ENCODE assay signal across 8 mouse cellular contexts in the genomic region with DNA sequence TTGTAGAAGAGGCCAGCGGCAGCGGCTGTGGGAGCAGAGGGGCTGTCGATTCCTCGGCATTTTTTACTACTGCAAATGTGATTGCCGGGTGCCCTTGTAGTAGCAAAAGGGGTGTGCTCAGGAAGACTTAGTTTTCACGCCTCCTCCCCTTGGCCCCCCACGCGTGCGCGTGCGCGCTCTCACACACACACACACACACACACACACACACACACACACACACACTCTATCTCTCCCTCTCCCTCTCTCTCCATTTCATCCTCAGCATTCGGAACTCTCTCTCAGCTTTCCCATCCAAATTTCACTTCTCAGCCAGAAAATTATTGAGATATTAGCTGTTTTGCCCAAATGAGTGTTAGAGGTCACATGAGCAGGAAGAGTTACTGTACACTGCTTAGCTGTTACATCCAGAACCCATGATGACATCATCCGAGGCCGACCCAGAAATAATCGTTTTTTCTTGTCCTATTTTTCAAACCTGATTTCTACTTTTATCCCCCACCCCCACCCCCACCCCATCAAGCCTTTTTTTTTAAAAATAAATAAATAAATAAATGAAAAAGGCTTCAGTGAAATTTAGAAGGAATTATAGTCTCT. TPM values are rescaled to one million over a fixed set of nuclear protein-coding genes. Genes with fewer than 3 reads are reported as not detected.
DNase-seq lines count a peak whose midpoint lies in the region; ATAC-seq and TF ChIP-seq lines count a peak whose summit lies in the region.

No protein-coding gene starts in this region.

- no peak for TF ChIP-seq POLR2A in brain, embryonic 14.5 days (IDR thresholded peaks at IDR 0.05; ENCODE audit: borderline replicate concordance, extremely low read depth, insufficient read depth, insufficient read length, poor library complexity, severe bottlenecking)

- 0 out of 2 replicates have a peak overlapping the region, but pooled peaks have one; percentile 78 for H3K4me2 ChIP-seq in embryonic facial prominence, embryonic 13.5 days
- H3K4me2 ChIP-seq in hindbrain, embryonic 11.5 days (replicated peaks; ENCODE audit: low read depth, low read length): peak overlapping the region; percentile 63
- no peak overlapping the region for H3K4me2 ChIP-seq in liver, embryonic 12.5 days

- TF ChIP-seq CTCF in brain, embryonic 14.5 days (IDR thresholded peaks at IDR 0.05; ENCODE audit: borderline replicate concordance, extremely low read depth, insufficient read depth, insufficient read length): no peak

- H3K9ac ChIP-seq in embryonic facial prominence, embryonic 13.5 days: no peak overlapping the region
- no peak overlapping the region for H3K9ac ChIP-seq in hindbrain, embryonic 11.5 days (ENCODE audit: low read depth, low read length)
- H3K9ac ChIP-seq in liver, embryonic 12.5 days: no peak overlapping the region

- no peak overlapping the region for H3K27ac ChIP-seq in embryonic facial prominence, embryonic 13.5 days
- H3K27ac ChIP-seq in embryonic facial prominence, embryonic 10.5 days (replicated peaks): no peak overlapping the region
- peak overlapping the region; percentile 32; the same call in 1 of the 2 replicates for H3K27ac ChIP-seq in hindbrain, embryonic 11.5 days (ENCODE audit: low read depth, low read length)
- no peak overlapping the region; the same call in 1 of the 2 replicates for H3K27ac ChIP-seq in midbrain, embryonic 10.5 days (replicated peaks)
- H3K27ac ChIP-seq in liver, embryonic 12.5 days: no peak overlapping the region

- WGBS in embryonic facial prominence, embryonic 13.5 days: 74% methylated on average over 16 of the region's 16 CpGs
- 73% methylated on average over 16 of the region's 16 CpGs for WGBS in embryonic facial prominence, embryonic 10.5 days
- WGBS in hindbrain, embryonic 11.5 days: 66% methylated on average over 16 of the region's 16 CpGs
- 68% methylated on average over 16 of the region's 16 CpGs for WGBS in midbrain, embryonic 10.5 days
- 84% methylated on average over 16 of the region's 16 CpGs for WGBS in liver, embryonic 12.5 days (ENCODE audit: insufficient replicate concordance)

- H3K4me1 ChIP-seq in embryonic facial prominence, embryonic 13.5 days: peaks cover 11% of the 10 kb centered on the region
- peaks cover 20% of the 10 kb centered on the region for H3K4me1 ChIP-seq in embryonic facial prominence, embryonic 10.5 days
- H3K4me1 ChIP-seq in hindbrain, embryonic 11.5 days (replicated peaks; ENCODE audit: control insufficient read depth, insufficient read depth, low read length): 0 out of 2 replicates have a peak, but pooled peaks cover 5% of the 10 kb centered on the region
- H3K4me1 ChIP-seq in midbrain, embryonic 10.5 days: peaks cover 35% of the 10 kb centered on the region
- H3K4me1 ChIP-seq in liver, embryonic 12.5 days: peaks cover 7% of the 10 kb centered on the region; the same call in 1 of the 2 replicates

- H3K36me3 ChIP-seq in embryonic facial prominence, embryonic 13.5 days: no peaks in the 10 kb centered on the region
- no peaks in the 10 kb centered on the region for H3K36me3 ChIP-seq in embryonic facial prominence, embryonic 10.5 days (replicated peaks)
- no peaks in the 10 kb centered on the region for H3K36me3 ChIP-seq in hindbrain, embryonic 11.5 days (ENCODE audit: control insufficient read depth, insufficient read depth, low read length)
- H3K36me3 ChIP-seq in midbrain, embryonic 10.5 days: no peaks in the 10 kb centered on the region
- peaks cover 87% of the 10 kb centered on the region for H3K36me3 ChIP-seq in liver, embryonic 12.5 days

- H3K4me3 ChIP-seq in embryonic facial prominence, embryonic 13.5 days: no peak overlapping the region
- no peak overlapping the region; the same call in 1 of the 2 replicates for H3K4me3 ChIP-seq in embryonic facial prominence, embryonic 10.5 days
- H3K4me3 ChIP-seq in hindbrain, embryonic 11.5 days (ENCODE audit: low read depth, low read length): peak overlapping the region; percentile 43
- peak overlapping the region; percentile 60 for H3K4me3 ChIP-seq in midbrain, embryonic 10.5 days
- H3K4me3 ChIP-seq in liver, embryonic 12.5 days: no peak overlapping the region

- peaks cover 13% of the 10 kb centered on the region for H3K27me3 ChIP-seq in embryonic facial prominence, embryonic 13.5 days
- peaks cover 38% of the 10 kb centered on the region for H3K27me3 ChIP-seq in embryonic facial prominence, embryonic 10.5 days (replicated peaks; ENCODE audit: low read depth, poor library complexity, severe bottlenecking)
- no peaks in the 10 kb centered on the region for H3K27me3 ChIP-seq in hindbrain, embryonic 11.5 days (ENCODE audit: control insufficient read depth, insufficient read depth, low read length)
- peaks cover 14% of the 10 kb centered on the region for H3K27me3 ChIP-seq in midbrain, embryonic 10.5 days (ENCODE audit: low read depth, poor library complexity, severe bottlenecking)
- no peaks in the 10 kb centered on the region for H3K27me3 ChIP-seq in liver, embryonic 12.5 days (replicated peaks)

- no peak for ATAC-seq in embryonic facial prominence, embryonic 13.5 days (ENCODE audit: insufficient number of reproducible peaks, insufficient read depth, low FRiP score, low TSS enrichment, low read depth)
- ATAC-seq in hindbrain, embryonic 11.5 days (ENCODE audit: low FRiP score): no peak
- no peak for ATAC-seq in liver, embryonic 12.5 days

- H3K9me3 ChIP-seq in embryonic facial prominence, embryonic 13.5 days: no peaks in the 10 kb centered on the region
- H3K9me3 ChIP-seq in embryonic facial prominence, embryonic 10.5 days: no peaks in the 10 kb centered on the region
- no peaks in the 10 kb centered on the region for H3K9me3 ChIP-seq in hindbrain, embryonic 11.5 days (ENCODE audit: control insufficient read depth, low read length)
- no peaks in the 10 kb centered on the region for H3K9me3 ChIP-seq in midbrain, embryonic 10.5 days (replicated peaks)
- H3K9me3 ChIP-seq in liver, embryonic 12.5 days (replicated peaks): no peaks in the 10 kb centered on the region

- no peak for DNase-seq in embryonic facial prominence, embryonic 10.5 days (ENCODE audit: low spot score)
- DNase-seq in brain, embryonic 14.5 days (ENCODE audit: low read depth): peak; percentile 83
- DNase-seq in hindbrain, embryonic 11.5 days (ENCODE audit: low spot score): peak; percentile 29
- DNase-seq in midbrain, embryonic 10.5 days (ENCODE audit: low spot score): no peak
- no peak for DNase-seq in ovary, postnatal 10 days (ENCODE audit: low spot score)
- no peak for DNase-seq in gastrocnemius, adult 18-20 months (ENCODE audit: low spot score)

RNA-seq across cellular contexts. Expression of a gene that starts 45.4 kb away (rescaled TPM):
- 780 and 876 TPM in 2 replicates for polyA plus RNA-seq in embryonic facial prominence, embryonic 13.5 days (2015; fragmentation: Nextera tagmentation; extraction: Ambion mirVana)
- 895 and 919 TPM in 2 replicates for polyA plus RNA-seq in embryonic facial prominence, embryonic 10.5 days (2016; fragmentation: Nextera tagmentation; extraction: Ambion mirVana)
- 896 and 1,192 TPM in 2 replicates for polyA plus RNA-seq in brain, embryonic 14.5 days (2012; rRNA removed)
- polyA plus RNA-seq in hindbrain, embryonic 11.5 days (2014; fragmentation: Nextera tagmentation; extraction: Ambion mirVana): 867 and 895 TPM in 2 replicates
- 946 and 962 TPM in 2 replicates for polyA plus RNA-seq in midbrain, embryonic 10.5 days (2016; fragmentation: Nextera tagmentation; extraction: Ambion mirVana)
- polyA plus RNA-seq in liver, embryonic 12.5 days (2016; fragmentation: Nextera tagmentation; extraction: Ambion mirVana): 311 and 318 TPM in 2 replicates
- 100 to 1,000 TPM; 335 to 380 TPM for total RNA-seq in gastrocnemius, adult 18-20 months (2021)

Comparison
In these comparisons a context has a peak if more than half of its experiments do, and no peak if none do; other contexts are left out.
1. H3K4me3 ChIP-seq: peak in hindbrain, embryonic 11.5 days (single experiment) and midbrain, embryonic 10.5 days (single experiment); none in embryonic facial prominence, embryonic 13.5 days (single experiment), embryonic facial prominence, embryonic 10.5 days (single experiment) and liver, embryonic 12.5 days (single experiment).
2. DNase-seq: peak in brain, embryonic 14.5 days (single experiment) and hindbrain, embryonic 11.5 days (single experiment); none in embryonic facial prominence, embryonic 10.5 days (single experiment), midbrain, embryonic 10.5 days (single experiment), ovary, postnatal 10 days (single experiment) and gastrocnemius, adult 18-20 months (single experiment).